Mouse (Mus musculus) left cerebral cortex, adult 2 months (tissue): ENCODE measurements around the gene Lrrc27. TPM values are rescaled to one million over a fixed set of nuclear protein-coding genes. Genes with fewer than 3 reads are reported as not detected.
A peak's percentile ranks its signal among the peaks of the same experiment; 100 is the strongest.

Source experiments
- DNase-seq, 2 experiments: peaks; one replicate each; pipeline ENCODE4 v3.0.0; 2021 to 2022; ENCODE audit warnings: low spot score in 2 of 2, mixed read lengths in 1 of 2; ENCODE audit errors: extremely low spot score in 1 of 2
- H3K27ac ChIP-seq: fragments of 200-600 bp; 2 replicates; pipeline ENCODE4 v1.8.1; 2022
- H3K4me3 ChIP-seq: fragments of 200-600 bp; 2 replicates; pipeline ENCODE4 v1.8.1; 2022
- CTCF ChIP-seq: fragments of 200-600 bp; IDR thresholded peaks from 2 replicates; pipeline ENCODE4 v1.8.1; 2022; ENCODE audit warnings: antibody characterized with exemption, mild to moderate bottlenecking, moderate library complexity
- intact Hi-C: fragments of 180-260 bp; cut with DNase I; formaldehyde crosslinking; loops from one replicate; pipeline ENCODE4 v1.15.1; 2025
- long read RNA-seq, 2 experiments: library from polyadenylated mRNA; stranded (forward); transcript quantifications; one replicate each; pipeline ENCODE4 v2.0.0; 2021; ENCODE audit warnings: borderline mapping rate in 2 of 2
- total RNA-seq, 2 experiments: library from RNA; stranded (reverse); gene quantifications; 2 replicates each; pipeline ENCODE4 v1.2.3; 2021

Lrrc27 gene
- total RNA-seq: 1 to 10 TPM; 8.1 to 8.2 TPM
- long read RNA-seq, experiment 1, partial matches to known transcripts: 3 of 10 reads
- long read RNA-seq, experiment 1, other reads (novel, unspliced or antisense): 6 of 10 reads
- long read RNA-seq, experiment 2, partial matches to known transcripts: 1 of 3 reads
- long read RNA-seq, experiment 2, other reads (novel, unspliced or antisense): 1 of 3 reads

GRCm38 (mm10) chr7:139212754-139213745 is at the start of gene Lrrc27, which contains the start of gene Stk32c:
TSS of gene Lrrc27 (plus strand) at chr7:139212988.
TSS of gene Stk32c (minus strand) at chr7:139213307.
- intact Hi-C loops: no loop called here

DNA sequence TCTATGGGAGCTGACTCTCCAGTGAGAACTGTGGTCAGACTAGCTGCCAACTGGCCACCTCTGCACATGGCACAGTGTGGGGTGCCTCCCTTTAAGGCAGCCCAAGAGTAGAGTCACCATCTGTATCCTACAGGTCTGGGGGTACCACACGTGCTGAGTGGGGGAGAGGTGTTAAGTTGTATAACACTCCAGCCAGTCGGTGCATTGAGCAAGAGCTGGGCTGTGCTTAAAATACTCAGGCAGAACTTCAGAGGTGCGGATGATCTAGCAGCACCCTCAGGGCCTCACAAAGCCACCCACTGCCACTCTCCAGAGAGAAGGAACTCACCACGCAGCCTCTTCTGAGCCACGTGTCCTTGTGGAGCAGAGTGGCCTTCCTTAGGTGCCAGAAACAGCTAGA is 48.4 kb upstream of the Lrrc27 start:
- Histone ChIP-seq H3K27ac (peak overlapping the region; percentile 63; the same call in 1 of the 2 replicates), H3K4me3 (no peak overlapping the region)
- DNase-seq: peak; percentile 52 to 75
- no peak for TF ChIP-seq CTCF
- intact Hi-C loops: loop anchor here (2.0 kb wide), 2 partner anchors 14 kb away; no protein-coding TSS in a partner anchor

More at GRCm38 (mm10) chr7:139212754-139213745, at the start of gene Lrrc27, which contains the start of gene Stk32c:
- no peak; the same call in 1 of the 2 replicates for TF ChIP-seq CTCF
- Histone ChIP-seq H3K4me3 (peak within 1 kb of the TSS; percentile 65), H3K27ac (peak within 1 kb of the TSS; percentile 98)
- peak; percentile 98 to 99 for DNase-seq

- no peak for DNase-seq
- TF ChIP-seq CTCF: no peak
- no peak overlapping the region for H3K4me3 ChIP-seq
- no peak overlapping the region for H3K27ac ChIP-seq
- intact Hi-C loops: no loop called here
Observed at GRCm38 (mm10) chr7:139169143-139169542, 43.6 kb upstream of the Lrrc27 start.

GRCm38 (mm10) chr7:139179299-139179698 is 33.5 kb upstream of the Lrrc27 start:
- Histone ChIP-seq H3K4me3 (no peak overlapping the region), H3K27ac (peak overlapping the region; percentile 25; the same call in 1 of the 2 replicates)
- no peak for TF ChIP-seq CTCF
- intact Hi-C loops: loop anchor here (2.0 kb wide), 1 partner anchor 14 kb away; no protein-coding TSS in a partner anchor
- DNase-seq: no peak

- H3K4me3 ChIP-seq: no peak overlapping the region
- H3K27ac ChIP-seq: peak overlapping the region; percentile 25; the same call in 1 of the 2 replicates
- no peak for TF ChIP-seq CTCF
- intact Hi-C loops: no loop called here
- no peak for DNase-seq
Observed at GRCm38 (mm10) chr7:139180058-139180457, 32.7 kb upstream of the Lrrc27 start.

DNA sequence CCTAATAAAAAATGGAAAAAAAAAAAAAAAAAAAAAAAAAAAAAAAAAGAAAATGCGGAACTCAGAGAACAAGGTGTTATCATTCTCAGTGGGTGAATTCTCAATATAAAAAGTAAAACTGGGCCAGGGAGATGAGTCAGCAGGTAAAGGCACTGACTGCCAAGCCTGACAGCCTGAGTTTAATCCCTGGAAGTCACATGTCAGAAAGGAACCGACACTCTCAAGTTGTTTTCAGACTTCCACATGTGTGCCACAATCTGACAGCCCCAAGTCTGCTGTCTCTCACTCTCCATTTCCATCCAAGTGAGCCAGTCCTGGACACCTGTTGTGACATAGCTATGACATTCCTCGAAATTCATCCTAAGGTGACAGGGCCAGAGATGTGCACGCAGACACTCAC is 28.4 kb upstream of the Lrrc27 start:
- TF ChIP-seq CTCF: no peak
- DNase-seq: peak in 1 of 2 experiments; percentile 16
- H3K4me3 ChIP-seq: no peak overlapping the region
- intact Hi-C loops: no loop called here
- H3K27ac ChIP-seq: peak overlapping the region; percentile 48; the same call in 1 of the 2 replicates

- intact Hi-C loops: loop anchor here (5.0 kb wide), 1 partner anchor 33 kb away; no protein-coding TSS in a partner anchor
- peak overlapping the region; percentile 21; the same call in 1 of the 2 replicates for H3K4me3 ChIP-seq
- TF ChIP-seq CTCF: no peak
- H3K27ac ChIP-seq: peak overlapping the region; percentile 48
- no peak for DNase-seq
Observed at GRCm38 (mm10) chr7:139184846-139185245, 27.9 kb upstream of the Lrrc27 start.

GRCm38 (mm10) chr7:139185971-139186370 is 26.8 kb upstream of the Lrrc27 start:
- peak in 1 of 2 experiments; percentile 11 for DNase-seq
- intact Hi-C loops: loop anchor here (5.0 kb wide), 1 partner anchor 34 kb away; no protein-coding TSS in a partner anchor
- no peak for TF ChIP-seq CTCF
- Histone ChIP-seq H3K27ac (peak overlapping the region; percentile 87), H3K4me3 (peak overlapping the region; percentile 76)

- TF ChIP-seq CTCF: no peak
- DNase-seq: peak in 1 of 2 experiments; percentile 30
- H3K4me3 ChIP-seq: peak overlapping the region; percentile 76
- intact Hi-C loops: loop anchor here (5.0 kb wide), 1 partner anchor 34 kb away; no protein-coding TSS in a partner anchor
- peak overlapping the region; percentile 87 for H3K27ac ChIP-seq
Observed at GRCm38 (mm10) chr7:139186436-139186835, 26.4 kb upstream of the Lrrc27 start.

DNA sequence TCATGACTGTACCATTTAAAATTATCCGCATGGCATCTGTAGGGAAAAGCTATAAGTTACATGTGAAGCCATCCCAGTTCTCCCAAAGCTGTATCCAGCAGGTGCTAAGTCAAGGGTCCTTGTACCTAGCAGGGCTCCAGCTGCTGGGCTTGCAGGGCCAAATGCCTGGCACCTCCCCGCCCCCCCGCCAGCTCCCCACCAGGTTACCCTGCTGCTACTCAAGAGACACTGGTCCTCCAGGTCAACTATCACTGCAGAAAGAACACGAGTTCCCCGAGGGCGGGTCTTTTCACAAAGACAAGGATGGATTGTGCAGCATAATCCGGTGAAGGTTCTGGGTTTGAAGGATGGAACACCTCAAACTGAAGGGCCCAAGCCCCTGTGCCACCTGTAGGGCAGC is 25.5 kb upstream of the Lrrc27 start:
- intact Hi-C loops: loop anchor here (5.0 kb wide), 1 partner anchor 35 kb away; no protein-coding TSS in a partner anchor
- DNase-seq: peak in 1 of 2 experiments; percentile 10
- peak overlapping the region; percentile 87 for H3K27ac ChIP-seq
- TF ChIP-seq CTCF: no peak
- peak overlapping the region; percentile 76 for H3K4me3 ChIP-seq
